Mouse (Mus musculus) neural tube, embryonic 11.5 days (tissue): ENCODE data around the gene Rnf144a. TPM values are rescaled to one million over a fixed set of nuclear protein-coding genes. Genes with fewer than 3 reads are reported as not detected.
A peak's percentile ranks its signal among the peaks of the same experiment; 100 is the strongest.

Experiments
- ATAC-seq: fragments of 200-750 bp; cut with Nextera tagmentation; 2 replicates; pipeline ENCODE4 v1.8.0; 2017; ENCODE audit warnings: moderate number of reproducible peaks, mild to moderate bottlenecking, moderate TSS enrichment, moderate library complexity; ENCODE audit not compliant: insufficient read depth, low FRiP score, low TSS enrichment
- DNase-seq: peaks from one replicate; pipeline ENCODE4 v3.0.0-alpha.2; 2015; ENCODE audit warnings: low spot score
- H3K27ac ChIP-seq: fragments of 300-500 bp; sonication (generic); 2 replicates; pipeline ENCODE4 v1.5.1; 2014; ENCODE audit warnings: low read depth, mild to moderate bottlenecking, low read length
- H3K27me3 ChIP-seq: fragments of 300-500 bp; sonication (generic); 2 replicates; pipeline ENCODE4 v1.6.1; 2014; ENCODE audit warnings: mild to moderate bottlenecking, low read length, mixed read lengths; ENCODE audit not compliant: control insufficient read depth, insufficient read depth
- H3K36me3 ChIP-seq: fragments of 300-500 bp; sonication (generic); 2 replicates; pipeline ENCODE4 v1.6.1; 2014; ENCODE audit warnings: mild to moderate bottlenecking, low read length, moderate library complexity, mixed read lengths; ENCODE audit not compliant: control insufficient read depth, insufficient read depth
- H3K4me1 ChIP-seq: fragments of 300-500 bp; sonication (generic); 2 replicates; pipeline ENCODE4 v1.6.1; 2014; ENCODE audit warnings: low read length, mixed read lengths; ENCODE audit not compliant: control insufficient read depth, insufficient read depth
- H3K4me2 ChIP-seq: fragments of 300-500 bp; sonication (generic); 2 replicates; pipeline ENCODE4 v1.6.1; 2014; ENCODE audit warnings: low read depth, mild to moderate bottlenecking, moderate library complexity
- H3K4me3 ChIP-seq: fragments of 300-500 bp; sonication (generic); 2 replicates; pipeline ENCODE4 v1.5.1; 2014; ENCODE audit warnings: low read depth, low read length
- H3K9ac ChIP-seq: fragments of 300-500 bp; sonication (generic); 2 replicates; pipeline ENCODE4 v1.6.1; 2014; ENCODE audit warnings: mild to moderate bottlenecking, low read length
- H3K9me3 ChIP-seq: fragments of 300-500 bp; sonication (generic); 2 replicates; pipeline ENCODE4 v1.6.1; 2016; ENCODE audit warnings: low read length; ENCODE audit not compliant: control insufficient read depth
- WGBS: fragments of 180-500 bp; shearing (Covaris S2); extraction: QIAGEN DNeasy Blood & Tissue Kit; methylation state at CpG from one replicate; pipeline ENCODE4 v1.1.7; 2014; 5-methylcytosine and 5-hydroxymethylcytosine counted together
- polyA plus RNA-seq: library from polyadenylated mRNA; unstranded; fragments of >200 nt; fragmentation: Nextera tagmentation; extraction: Ambion mirVana; gene quantifications from 2 replicates; pipeline ENCODE4 v1.2.1, GENCODE M21; 2014

Rnf144a gene
- polyA plus RNA-seq, 1 experiment from 2014 or later, result 29.1 TPM

GRCm38 (mm10) chr12:26401696-26402470 is 13.2 kb downstream of the Rnf144a start:
- WGBS, result 91% methylated on average over 10 of the region's 10 CpGs
- H3K27me3 ChIP-seq, result no peaks in the 10 kb centered on the region
- H3K36me3 ChIP-seq, result no peaks in the 10 kb centered on the region; the same call in 1 of the 2 replicates
- DNase-seq (no peak), ATAC-seq (no peak)
- no peak overlapping the region for H3K4me3 ChIP-seq
- H3K9me3 ChIP-seq, result no peaks in the 10 kb centered on the region
- 0 out of 2 replicates have a peak, but pooled peaks cover 3% of the 10 kb centered on the region for H3K4me1 ChIP-seq
- H3K9ac ChIP-seq, result no peak overlapping the region
- H3K4me2 ChIP-seq, result no peak overlapping the region
- H3K27ac ChIP-seq, result no peak overlapping the region

DNA sequence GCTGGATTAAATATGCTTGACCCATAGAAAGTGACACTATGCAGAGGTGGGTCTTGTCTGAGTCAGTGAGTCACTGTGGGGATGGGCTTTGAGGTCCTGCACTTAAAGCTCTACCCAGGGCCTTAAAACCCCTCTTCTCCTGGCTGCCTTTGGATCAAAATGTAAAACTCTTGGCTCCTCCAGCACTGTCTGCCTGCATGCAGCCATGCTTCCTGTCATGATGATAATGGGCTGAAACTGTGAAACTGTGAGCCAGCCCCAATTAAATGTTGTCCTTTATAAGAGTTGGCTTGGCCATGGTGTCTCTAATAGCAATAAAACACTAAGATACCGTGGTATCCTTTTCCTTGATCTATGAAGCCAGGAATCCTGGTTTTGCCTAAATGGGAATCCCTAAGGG is 13.8 kb downstream of the Rnf144a start:
- Histone ChIP-seq H3K9ac (no peak overlapping the region), H3K4me1 (0 out of 2 replicates have a peak, but pooled peaks cover 3% of the 10 kb centered on the region), H3K4me3 (no peak overlapping the region), H3K27me3 (no peaks in the 10 kb centered on the region), H3K36me3 (no peaks in the 10 kb centered on the region; the same call in 1 of the 2 replicates), H3K9me3 (no peaks in the 10 kb centered on the region), H3K27ac (no peak overlapping the region), H3K4me2 (no peak overlapping the region)
- 92% methylated on average over 1 of the region's 1 CpGs for WGBS
- no peak for DNase-seq
- no peak for ATAC-seq

DNA sequence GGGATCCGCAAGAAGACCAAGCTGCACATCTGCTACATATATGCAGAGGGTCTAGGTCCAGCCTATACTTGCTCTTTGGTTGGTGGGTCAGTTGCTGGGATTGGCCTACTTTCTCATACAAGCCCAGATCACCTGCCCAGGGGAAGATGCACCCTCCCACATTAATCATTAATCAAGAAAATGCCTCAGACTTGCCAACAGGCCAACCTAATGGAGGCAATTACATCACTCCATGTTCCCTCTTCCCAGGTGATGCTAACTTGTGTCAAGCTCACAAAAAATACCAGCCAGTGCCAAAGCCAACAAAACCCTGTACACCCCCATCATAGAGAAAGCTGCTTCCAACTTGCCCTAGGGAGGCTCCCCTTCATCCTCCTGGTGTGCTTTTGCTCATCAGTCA is 14.3 kb downstream of the Rnf144a start:
- DNase-seq, result no peak
- ATAC-seq, result no peak
- Histone ChIP-seq H3K9me3 (no peaks in the 10 kb centered on the region), H3K9ac (no peak overlapping the region), H3K4me2 (no peak overlapping the region), H3K27me3 (no peaks in the 10 kb centered on the region), H3K27ac (no peak overlapping the region), H3K4me1 (0 out of 2 replicates have a peak, but pooled peaks cover 3% of the 10 kb centered on the region), H3K4me3 (no peak overlapping the region), H3K36me3 (no peaks in the 10 kb centered on the region; the same call in 1 of the 2 replicates)
- 93% methylated on average over 1 of the region's 1 CpGs for WGBS

DNA sequence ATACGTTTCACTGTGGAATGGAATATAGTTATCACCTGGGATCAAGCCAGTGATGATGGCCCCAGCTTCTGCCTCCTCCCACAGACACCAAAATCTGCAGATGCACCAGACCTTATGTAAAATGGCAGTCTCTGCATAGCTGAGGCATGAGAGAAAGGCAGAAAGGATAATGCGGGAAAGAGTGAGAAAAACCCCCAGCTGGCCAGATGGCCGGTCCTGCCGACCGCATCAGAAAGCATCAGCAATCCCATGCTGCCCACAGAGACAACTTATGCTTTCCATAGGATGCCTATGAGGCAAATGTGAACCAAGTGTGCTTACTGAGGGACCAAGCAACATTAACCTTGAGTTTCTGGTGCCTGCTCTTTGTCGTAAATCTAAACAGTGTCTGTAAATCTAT is 15.7 kb downstream of the Rnf144a start:
- Histone ChIP-seq H3K36me3 (no peaks in the 10 kb centered on the region; the same call in 1 of the 2 replicates), H3K9me3 (no peaks in the 10 kb centered on the region), H3K4me1 (peaks cover 4% of the 10 kb centered on the region; the same call in 1 of the 2 replicates), H3K4me3 (no peak overlapping the region), H3K4me2 (no peak overlapping the region), H3K27me3 (no peaks in the 10 kb centered on the region), H3K27ac (no peak overlapping the region), H3K9ac (no peak overlapping the region)
- 80% methylated on average over 6 of the region's 6 CpGs for WGBS
- no peak for DNase-seq
- no peak for ATAC-seq

DNA sequence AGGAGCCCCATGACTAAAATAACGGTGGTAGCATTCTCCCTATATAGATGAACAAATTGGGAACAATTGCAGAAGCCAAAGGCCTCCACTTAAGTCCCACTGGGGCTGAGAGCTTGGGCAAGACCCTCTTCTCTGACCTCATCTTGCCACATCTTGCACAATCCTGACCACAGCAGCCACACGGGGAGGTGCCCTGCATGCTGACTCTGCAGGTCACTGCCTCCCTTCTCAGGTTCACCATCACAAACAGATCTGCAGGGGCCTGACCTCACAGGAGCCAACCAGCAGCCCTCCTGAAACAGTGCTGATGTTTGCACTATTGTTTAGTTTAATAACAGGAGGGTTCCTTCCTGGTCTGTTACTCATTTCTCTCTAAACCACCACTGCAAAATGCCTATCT is 16.5 kb downstream of the Rnf144a start:
- peaks cover 6% of the 10 kb centered on the region; the same call in 1 of the 2 replicates for H3K4me1 ChIP-seq
- no peaks in the 10 kb centered on the region for H3K9me3 ChIP-seq
- no peaks in the 10 kb centered on the region for H3K27me3 ChIP-seq
- no peak overlapping the region for H3K4me3 ChIP-seq
- H3K27ac ChIP-seq, result no peak overlapping the region
- no peak for ATAC-seq
- H3K9ac ChIP-seq, result no peak overlapping the region
- no peaks in the 10 kb centered on the region; the same call in 1 of the 2 replicates for H3K36me3 ChIP-seq
- DNase-seq, result no peak
- no peak overlapping the region for H3K4me2 ChIP-seq
- 70% methylated on average over 2 of the region's 2 CpGs for WGBS

GRCm38 (mm10) chr12:26394485-26395470 is 20.3 kb downstream of the Rnf144a start:
- Histone ChIP-seq H3K4me3 (no peak overlapping the region), H3K27me3 (no peaks in the 10 kb centered on the region), H3K9ac (no peak overlapping the region), H3K36me3 (no peaks in the 10 kb centered on the region), H3K27ac (peak overlapping the region; percentile 23; the same call in 1 of the 2 replicates), H3K4me2 (no peak overlapping the region), H3K9me3 (no peaks in the 10 kb centered on the region), H3K4me1 (peaks cover 6% of the 10 kb centered on the region; the same call in 1 of the 2 replicates)
- 56% methylated on average over 13 of the region's 13 CpGs for WGBS
- peak; percentile 51 for DNase-seq
- ATAC-seq, result no peak

- H3K27me3 ChIP-seq, result no peaks in the 10 kb centered on the region
- H3K9me3 ChIP-seq, result no peaks in the 10 kb centered on the region
- ATAC-seq, result no peak
- 92% methylated on average over 5 of the region's 5 CpGs for WGBS
- no peak overlapping the region for H3K9ac ChIP-seq
- H3K4me2 ChIP-seq, result no peak overlapping the region
- no peak overlapping the region for H3K4me3 ChIP-seq
- no peak for DNase-seq
- peaks cover 6% of the 10 kb centered on the region; the same call in 1 of the 2 replicates for H3K4me1 ChIP-seq
- peaks cover 9% of the 10 kb centered on the region for H3K36me3 ChIP-seq
- H3K27ac ChIP-seq, result no peak overlapping the region
Measured at GRCm38 (mm10) chr12:26393291-26393690, 21.8 kb downstream of the Rnf144a start.

- Histone ChIP-seq H3K36me3 (peaks cover 11% of the 10 kb centered on the region), H3K4me3 (no peak overlapping the region), H3K9me3 (no peaks in the 10 kb centered on the region), H3K9ac (no peak overlapping the region), H3K4me2 (no peak overlapping the region), H3K27ac (no peak overlapping the region), H3K27me3 (no peaks in the 10 kb centered on the region), H3K4me1 (peaks cover 6% of the 10 kb centered on the region; the same call in 1 of the 2 replicates)
- ATAC-seq (no peak), DNase-seq (no peak)
- WGBS, result 90% methylated on average over 1 of the region's 1 CpGs
Measured at GRCm38 (mm10) chr12:26391162-26391561, 23.9 kb downstream of the Rnf144a start.
